Mouse (Mus musculus) ES-Bruce4 (cell line): Measurements from ENCODE around the gene Arhgef1.

Experiments used
- CTCF ChIP-seq: IDR thresholded peaks from one replicate; pipeline ENCODE4 v1.8.1; 2011; ENCODE audit warnings: low read depth, low read length
- POLR2A ChIP-seq: IDR thresholded peaks from one replicate; pipeline ENCODE4 v1.8.1; 2011; ENCODE audit warnings: low read length; ENCODE audit not compliant: insufficient read depth

DNA sequence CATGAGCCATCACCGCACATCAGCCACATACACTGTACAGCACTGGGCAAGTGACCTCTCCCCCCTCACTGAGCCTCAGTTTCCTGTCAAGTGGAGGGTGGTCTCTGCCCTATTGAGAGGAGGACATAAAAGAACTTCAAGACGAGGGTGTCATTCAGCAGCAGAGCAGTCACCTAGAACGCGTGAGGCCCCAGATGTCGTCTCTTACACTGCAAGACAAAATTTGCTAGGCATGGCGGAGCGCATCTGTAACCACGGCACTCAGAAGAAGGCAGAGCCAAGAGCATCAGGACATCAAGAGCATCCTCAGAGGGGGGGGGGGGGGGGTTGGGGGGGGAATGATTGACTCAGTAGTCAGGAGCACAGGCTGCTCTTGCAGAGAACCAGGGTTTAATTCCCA lies 6.4 kb upstream of the Arhgef1 start:
- no peak for TF ChIP-seq POLR2A
- TF ChIP-seq CTCF: no peak
